Mouse (Mus musculus): ENCODE results near the gene Timeless.
"Not testable (repeated sequence)": the region's sequence is repeated elsewhere in the genome, so short reads cannot be mapped to it uniquely, and the experiment has no call there.

Timeless gene

GRCm38 (mm10) chr10:128258953-128259352 is 27.1 kb downstream of the Timeless start:
- DNase-seq = no peak

GRCm38 (mm10) chr10:128259946-128260345 is 28.1 kb downstream of the Timeless start:
- no peak for DNase-seq

GRCm38 (mm10) chr10:128260376-128260775 is 28.5 kb downstream of the Timeless start:
- DNase-seq = not testable (repeated sequence)

GRCm38 (mm10) chr10:128262300-128262699 is 30.4 kb downstream of the Timeless start:
- DNase-seq = no peak

- no peak for DNase-seq
These were observed 31.8 kb downstream of the Timeless start for GRCm38 (mm10) chr10:128263393-128264310.

GRCm38 (mm10) chr10:128268371-128268770 is 36.5 kb downstream of the Timeless start, which contains the start of gene Apof:
Apof (plus strand) TSS chr10:128268671.
- no peak for DNase-seq

- no peak for DNase-seq
These were observed 37.5 kb downstream of the Timeless start for GRCm38 (mm10) chr10:128269206-128269910.

- DNase-seq = peak; percentile 98
These were observed 38.5 kb downstream of the Timeless start, which contains the start of gene Stat2 for GRCm38 (mm10) chr10:128270287-128270841. Stat2 (plus strand) TSS chr10:128270559.

GRCm38 (mm10) chr10:128270866-128271265 is 39.0 kb downstream of the Timeless start:
- no peak for DNase-seq

GRCm38 (mm10) chr10:128271883-128272282 is 40.0 kb downstream of the Timeless start:
- DNase-seq = no peak

GRCm38 (mm10) chr10:128272819-128273439 is 41.1 kb downstream of the Timeless start:
- not testable (repeated sequence) for DNase-seq

GRCm38 (mm10) chr10:128275374-128275773 is 43.5 kb downstream of the Timeless start:
- DNase-seq = not testable (repeated sequence)

- no peak for DNase-seq
These were observed 46.3 kb downstream of the Timeless start for GRCm38 (mm10) chr10:128278158-128278557.

- DNase-seq = no peak
These were observed 49.1 kb downstream of the Timeless start for GRCm38 (mm10) chr10:128280943-128281342.

GRCm38 (mm10) chr10:128281682-128282081 is 49.8 kb downstream of the Timeless start:
- DNase-seq = no peak

GRCm38 (mm10) chr10:128282886-128283450 is 51.1 kb downstream of the Timeless start:
- no peak for DNase-seq

- peak; percentile 83 for DNase-seq
These were observed 52.0 kb downstream of the Timeless start for GRCm38 (mm10) chr10:128283604-128284579.

GRCm38 (mm10) chr10:128290594-128290993 is 58.7 kb downstream of the Timeless start:
- not testable (repeated sequence) for DNase-seq

GRCm38 (mm10) chr10:128296370-128297090 is 64.7 kb downstream of the Timeless start:
- DNase-seq = peak; percentile 29

- DNase-seq = no peak
These were observed 65.4 kb downstream of the Timeless start for GRCm38 (mm10) chr10:128297221-128297620.
